Mouse (Mus musculus): ENCODE measurements around the gene Ptch2.

GRCm38 (mm10) chr4:117150212-117150733 lies 54.4 kb downstream of the Ptch2 start:
- TF ChIP-seq POLR2A (IDR thresholded peaks at IDR 0.05; ENCODE audit: extremely low read depth, insufficient read depth, low read length) (no peak), CTCF (IDR thresholded peaks at IDR 0.05; ENCODE audit: low read depth, low read length) (no peak)

Data from liver, adult 2 months (tissue).